Mouse (Mus musculus) bone marrow, adult 2 months (tissue): ENCODE measurements around the gene Ttc7. TPM values are rescaled to one million over a fixed set of nuclear protein-coding genes. Genes with fewer than 3 reads are reported as not detected.
A peak's percentile ranks its signal among the peaks of the same experiment; 100 is the strongest.

Experiments used
- H3K27ac ChIP-seq: fragments of 200-500 bp; 2 replicates; pipeline ENCODE4 v1.5.1; 2012; ENCODE audit warnings: low read depth, mild to moderate bottlenecking, control low read depth, inconsistent platforms, low read length; ENCODE audit not compliant: control insufficient read depth, poor library complexity, insufficient read depth
- H3K4me1 ChIP-seq: fragments of 200-500 bp; 2 replicates; pipeline ENCODE4 v1.6.1; 2011; ENCODE audit warnings: low read length; ENCODE audit not compliant: control insufficient read depth, insufficient read depth
- H3K4me3 ChIP-seq: fragments of 200-500 bp; replicated peaks from 2 replicates; pipeline ENCODE3; 2011; ENCODE audit warnings: mild to moderate bottlenecking, low read depth, low read length, control low read depth; ENCODE audit not compliant: control insufficient read depth
- CTCF ChIP-seq: fragments of 200-500 bp; IDR thresholded peaks from 2 replicates; pipeline ENCODE4 v1.5.1; 2011; ENCODE audit warnings: low read length, control low read depth; ENCODE audit not compliant: control insufficient read depth, insufficient read depth
- POLR2A ChIP-seq: fragments of 200-500 bp; IDR thresholded peaks from 2 replicates; pipeline ENCODE4 v1.6.1; 2011; ENCODE audit warnings: low read depth, mild to moderate bottlenecking, control low read depth, low read length, borderline replicate concordance; ENCODE audit not compliant: control insufficient read depth
- WGBS: fragments of 180-500 bp; shearing (Covaris S2); methylation state at CpG from one replicate; pipeline ENCODE4 v1.1.7; 2018; 5-methylcytosine and 5-hydroxymethylcytosine counted together
- polyA plus RNA-seq: library from polyadenylated mRNA; stranded (reverse); fragments of >200 nt; gene quantifications from 2 replicates; pipeline ENCODE4 v1.2.4, GENCODE M21; 2011; ENCODE audit warnings: low replicate concordance; ENCODE audit not compliant: missing spikeins, insufficient read depth, insufficient read length

Ttc7 gene
- polyA plus RNA-seq, 1 experiment, result 77.9 TPM

- Histone ChIP-seq H3K4me1 (peaks cover 23% of the 10 kb centered on the region), H3K4me3 (no peak overlapping the region), H3K27ac (peak overlapping the region; percentile 31)
- 66% methylated on average over 11 of the region's 11 CpGs for WGBS
- TF ChIP-seq POLR2A, result no peak
- TF ChIP-seq CTCF, result no peak
Measured at GRCm38 (mm10) chr17:87304151-87304894, 21.6 kb downstream of the Ttc7 start.

- TF ChIP-seq POLR2A, result no peak
- TF ChIP-seq CTCF, result no peak
- no peak overlapping the region; the same call in 1 of the 2 replicates for H3K27ac ChIP-seq
- H3K4me3 ChIP-seq, result no peak overlapping the region
- H3K4me1 ChIP-seq, result peaks cover 21% of the 10 kb centered on the region
- 91% methylated on average over 8 of the region's 8 CpGs for WGBS
Measured at GRCm38 (mm10) chr17:87305065-87305464, 22.4 kb downstream of the Ttc7 start.

DNA sequence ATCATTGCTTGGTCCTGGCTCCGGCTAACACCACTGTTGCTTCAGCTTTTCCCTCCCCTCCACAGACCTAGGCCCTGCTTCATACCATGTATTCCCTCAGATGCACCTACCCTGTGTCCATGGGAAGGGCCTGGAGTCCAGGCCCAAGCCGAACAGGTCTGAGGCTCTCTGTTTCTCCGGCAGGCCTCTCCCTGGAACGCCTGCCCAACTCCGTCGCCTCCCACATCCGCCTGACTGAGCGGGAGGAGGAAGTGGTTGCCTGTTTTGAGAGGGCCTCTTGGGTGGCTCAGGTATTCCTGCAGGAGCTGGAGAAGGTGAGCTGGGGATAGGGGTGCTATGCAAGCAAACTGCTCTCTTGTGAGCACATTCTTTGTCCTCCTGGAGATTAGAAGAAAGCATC is 24.1 kb downstream of the Ttc7 start:
- WGBS, result 38% methylated on average over 8 of the region's 8 CpGs
- TF ChIP-seq CTCF, result no peak
- no peak for TF ChIP-seq POLR2A
- peak overlapping the region; percentile 29 for H3K4me3 ChIP-seq
- H3K4me1 ChIP-seq, result peaks cover 15% of the 10 kb centered on the region
- no peak overlapping the region for H3K27ac ChIP-seq

DNA sequence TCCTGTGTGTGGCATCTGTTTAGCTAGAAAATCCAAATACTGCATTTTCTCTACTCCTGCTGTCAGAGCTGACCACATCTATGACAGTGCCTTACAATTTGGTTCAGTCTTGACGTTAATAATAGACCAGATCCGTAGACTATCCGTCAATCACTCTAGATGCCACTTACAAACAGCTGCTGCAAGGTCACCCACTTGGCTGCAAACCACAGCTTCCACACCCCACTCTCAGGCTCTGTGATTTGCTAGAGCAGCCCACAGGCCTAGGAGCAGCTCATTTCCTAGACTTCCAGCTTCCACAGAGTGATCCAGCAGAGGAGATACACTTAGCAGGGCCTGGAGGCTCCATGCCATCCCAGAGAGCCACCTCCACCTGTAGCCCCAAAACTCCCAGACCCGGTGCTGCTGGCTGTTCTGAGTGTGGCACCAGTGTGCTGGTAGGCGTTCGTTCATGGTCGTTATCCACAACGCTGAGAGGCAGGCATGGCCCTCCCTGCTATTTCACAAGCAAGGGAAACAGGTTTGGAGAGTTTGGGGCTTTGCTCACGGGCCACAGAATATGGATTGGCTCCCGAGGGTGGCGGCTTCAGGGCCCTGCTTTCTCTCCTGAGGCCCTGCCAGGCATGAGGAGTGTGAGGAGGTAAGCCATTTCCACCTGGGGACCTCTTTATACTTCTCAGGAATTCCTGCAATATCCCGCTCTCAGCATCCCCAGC is 26.5 kb downstream of the Ttc7 start:
- TF ChIP-seq POLR2A (no peak), CTCF (no peak)
- WGBS, result 81% methylated on average over 12 of the region's 12 CpGs

DNA sequence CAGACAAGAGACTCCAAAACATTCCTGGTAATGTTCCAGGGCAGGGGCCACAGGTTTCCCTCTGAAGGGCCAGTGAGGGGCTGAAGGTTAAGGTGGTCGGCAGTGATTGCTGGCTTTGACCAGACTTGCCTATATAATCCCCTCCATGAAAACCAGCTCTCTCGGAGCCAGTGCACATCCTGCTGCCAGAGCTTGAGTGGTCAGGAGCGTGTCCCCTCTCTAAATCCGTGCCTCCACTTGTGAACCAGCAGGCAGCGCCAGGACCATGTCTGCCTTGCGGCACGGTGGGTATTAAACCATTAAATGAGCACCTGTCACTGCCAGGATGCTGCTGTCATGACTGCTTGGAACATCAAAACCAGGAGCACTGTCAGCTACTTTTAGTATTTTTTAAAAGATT is 27.8 kb downstream of the Ttc7 start:
- Histone ChIP-seq H3K27ac (no peak overlapping the region), H3K4me3 (no peak overlapping the region), H3K4me1 (no peaks in the 10 kb centered on the region)
- 90% methylated on average over 7 of the region's 7 CpGs for WGBS
- no peak for TF ChIP-seq POLR2A
- no peak for TF ChIP-seq CTCF

More for the DNA sequence above, 26.5 kb downstream of the Ttc7 start:
- H3K4me1 ChIP-seq, result peaks cover 6% of the 10 kb centered on the region
- H3K4me3 ChIP-seq, result no peak overlapping the region
- no peak overlapping the region for H3K27ac ChIP-seq

GRCm38 (mm10) chr17:87312351-87312750 is 29.7 kb downstream of the Ttc7 start:
- H3K27ac ChIP-seq, result no peak overlapping the region
- WGBS, result 94% methylated on average over 12 of the region's 12 CpGs
- no peak overlapping the region for H3K4me3 ChIP-seq
- TF ChIP-seq POLR2A (no peak), CTCF (no peak)
- peaks cover 3% of the 10 kb centered on the region; the same call in 1 of the 2 replicates for H3K4me1 ChIP-seq

DNA sequence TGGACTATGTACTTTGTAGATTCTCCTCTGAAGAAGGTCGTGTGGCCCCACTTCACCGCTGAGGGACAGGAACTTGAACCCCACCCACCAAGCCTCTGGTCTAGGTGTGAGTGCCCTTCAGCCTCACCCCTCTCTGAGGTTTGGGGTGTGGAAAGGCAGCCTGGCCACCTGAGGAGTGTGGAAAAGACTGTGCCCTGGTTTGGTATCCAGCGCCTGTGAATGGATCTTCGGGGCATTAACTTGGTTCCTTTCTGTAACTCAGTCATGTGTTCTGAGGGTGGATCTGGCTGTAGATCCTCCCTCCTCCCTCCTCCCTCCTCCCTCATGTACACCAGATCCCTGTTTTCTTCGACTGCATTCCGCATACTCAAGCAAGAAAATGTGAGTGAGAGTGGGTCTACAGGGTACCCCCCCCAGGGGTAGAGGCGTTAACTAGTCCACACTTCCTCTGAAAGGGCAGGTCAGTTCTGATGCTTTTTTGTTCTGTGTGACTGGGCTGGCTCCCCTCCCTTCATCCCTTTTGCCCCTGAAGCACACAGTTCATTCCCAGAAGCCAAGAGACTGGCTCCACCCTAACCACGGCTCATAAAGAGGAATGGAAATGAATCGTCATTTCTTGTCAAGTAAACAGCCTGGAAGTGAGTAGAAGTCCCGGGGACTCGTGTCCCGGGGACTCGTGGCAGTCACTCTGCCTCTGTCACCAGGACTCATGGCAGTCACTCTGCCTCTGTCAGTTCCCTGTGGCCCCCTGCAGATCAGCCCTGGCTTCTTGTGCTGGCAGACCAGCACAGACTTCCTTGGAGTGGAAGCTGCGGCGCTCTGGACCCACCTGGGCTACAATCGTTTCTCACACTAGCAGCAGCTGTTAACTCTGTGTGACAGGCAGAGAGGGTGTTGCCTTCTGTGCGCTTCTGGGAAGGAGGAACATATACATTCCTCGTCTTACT is 30.5 kb downstream of the Ttc7 start:
- peaks cover 3% of the 10 kb centered on the region; the same call in 1 of the 2 replicates for H3K4me1 ChIP-seq
- H3K4me3 ChIP-seq, result no peak overlapping the region
- H3K27ac ChIP-seq, result no peak overlapping the region
- TF ChIP-seq CTCF (no peak), POLR2A (no peak)
- WGBS, result 69% methylated on average over 18 of the region's 18 CpGs

DNA sequence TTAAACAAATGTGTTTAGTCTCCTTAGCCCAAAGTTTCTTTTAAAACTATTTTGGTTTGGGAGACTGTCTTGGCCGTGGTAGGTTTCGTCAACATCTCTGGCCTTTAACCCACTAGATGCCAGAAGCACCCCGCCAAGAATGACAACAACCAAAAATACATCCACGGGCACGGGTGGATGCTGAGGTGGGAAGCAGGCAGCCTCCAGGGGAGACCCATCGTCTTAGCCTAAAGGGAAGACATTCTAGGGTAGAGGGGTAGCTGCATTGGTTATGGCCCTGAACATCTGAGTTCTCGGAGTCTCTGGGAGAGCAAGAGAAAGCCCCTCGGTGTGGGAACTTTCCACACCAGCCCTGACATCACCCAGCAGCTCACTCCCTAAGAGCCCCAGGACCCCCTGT is 31.4 kb downstream of the Ttc7 start:
- H3K27ac ChIP-seq, result no peak overlapping the region
- 85% methylated on average over 8 of the region's 8 CpGs for WGBS
- TF ChIP-seq CTCF (no peak), POLR2A (no peak)

More for the DNA sequence above, 31.4 kb downstream of the Ttc7 start:
- H3K4me1 ChIP-seq, result peaks cover 3% of the 10 kb centered on the region; the same call in 1 of the 2 replicates
- no peak overlapping the region for H3K4me3 ChIP-seq
